Mouse (Mus musculus) hindbrain, embryonic 11.5 days (tissue): ENCODE measurements around the gene Ccr3. TPM values are rescaled to one million over a fixed set of nuclear protein-coding genes. Genes with fewer than 3 reads are reported as not detected.
"Not testable (repeated sequence)": the region's sequence is repeated elsewhere in the genome, so short reads cannot be mapped to it uniquely, and the experiment has no call there.

Experiments
- ATAC-seq: fragments of 200-750 bp; cut with Nextera tagmentation; 2 replicates; pipeline ENCODE4 v1.8.0; 2017; ENCODE audit warnings: mild to moderate bottlenecking, moderate TSS enrichment, moderate library complexity; ENCODE audit not compliant: low FRiP score
- DNase-seq: peaks from one replicate; pipeline ENCODE4 v3.0.0-alpha.2; 2015; ENCODE audit warnings: low spot score
- H3K27ac ChIP-seq: fragments of 300-500 bp; sonication (generic); 2 replicates; pipeline ENCODE4 v1.5.1; 2014; ENCODE audit warnings: mild to moderate bottlenecking, low read depth, low read length
- H3K27me3 ChIP-seq: fragments of 300-500 bp; sonication (generic); 2 replicates; pipeline ENCODE4 v1.6.1; 2014; ENCODE audit warnings: mild to moderate bottlenecking, low read length, moderate library complexity, mixed read lengths; ENCODE audit not compliant: control insufficient read depth, insufficient read depth
- H3K36me3 ChIP-seq: fragments of 300-500 bp; sonication (generic); 2 replicates; pipeline ENCODE4 v1.6.1; 2014; ENCODE audit warnings: mild to moderate bottlenecking, low read length, moderate library complexity, mixed read lengths; ENCODE audit not compliant: control insufficient read depth, insufficient read depth
- H3K4me1 ChIP-seq: fragments of 300-500 bp; sonication (generic); replicated peaks from 2 replicates; pipeline ENCODE4 v1.6.1; 2014; ENCODE audit warnings: low read length, mixed read lengths; ENCODE audit not compliant: control insufficient read depth, insufficient read depth
- H3K4me2 ChIP-seq: fragments of 300-500 bp; sonication (generic); replicated peaks from 2 replicates; pipeline ENCODE4 v1.6.1; 2014; ENCODE audit warnings: mild to moderate bottlenecking, low read depth, low read length
- H3K4me3 ChIP-seq: fragments of 300-500 bp; sonication (generic); 2 replicates; pipeline ENCODE4 v1.5.1; 2014; ENCODE audit warnings: low read depth, low read length
- H3K9ac ChIP-seq: fragments of 300-500 bp; sonication (generic); 2 replicates; pipeline ENCODE4 v1.6.1; 2014; ENCODE audit warnings: low read depth, low read length
- H3K9me3 ChIP-seq: fragments of 300-500 bp; sonication (generic); 2 replicates; pipeline ENCODE4 v1.6.1; 2016; ENCODE audit warnings: low read length; ENCODE audit not compliant: control insufficient read depth
- WGBS: fragments of 180-500 bp; shearing (Covaris S2); extraction: QIAGEN DNeasy Blood & Tissue Kit; methylation state at CpG from one replicate; pipeline ENCODE4 v1.1.7; 2014; 5-methylcytosine and 5-hydroxymethylcytosine counted together
- polyA plus RNA-seq: library from polyadenylated mRNA; unstranded; fragments of >200 nt; fragmentation: Nextera tagmentation; extraction: Ambion mirVana; gene quantifications from 2 replicates; pipeline ENCODE4 v1.2.1, GENCODE M21; 2014

Ccr3 gene
- polyA plus RNA-seq, 1 experiment from 2014 or later: not detected

DNA sequence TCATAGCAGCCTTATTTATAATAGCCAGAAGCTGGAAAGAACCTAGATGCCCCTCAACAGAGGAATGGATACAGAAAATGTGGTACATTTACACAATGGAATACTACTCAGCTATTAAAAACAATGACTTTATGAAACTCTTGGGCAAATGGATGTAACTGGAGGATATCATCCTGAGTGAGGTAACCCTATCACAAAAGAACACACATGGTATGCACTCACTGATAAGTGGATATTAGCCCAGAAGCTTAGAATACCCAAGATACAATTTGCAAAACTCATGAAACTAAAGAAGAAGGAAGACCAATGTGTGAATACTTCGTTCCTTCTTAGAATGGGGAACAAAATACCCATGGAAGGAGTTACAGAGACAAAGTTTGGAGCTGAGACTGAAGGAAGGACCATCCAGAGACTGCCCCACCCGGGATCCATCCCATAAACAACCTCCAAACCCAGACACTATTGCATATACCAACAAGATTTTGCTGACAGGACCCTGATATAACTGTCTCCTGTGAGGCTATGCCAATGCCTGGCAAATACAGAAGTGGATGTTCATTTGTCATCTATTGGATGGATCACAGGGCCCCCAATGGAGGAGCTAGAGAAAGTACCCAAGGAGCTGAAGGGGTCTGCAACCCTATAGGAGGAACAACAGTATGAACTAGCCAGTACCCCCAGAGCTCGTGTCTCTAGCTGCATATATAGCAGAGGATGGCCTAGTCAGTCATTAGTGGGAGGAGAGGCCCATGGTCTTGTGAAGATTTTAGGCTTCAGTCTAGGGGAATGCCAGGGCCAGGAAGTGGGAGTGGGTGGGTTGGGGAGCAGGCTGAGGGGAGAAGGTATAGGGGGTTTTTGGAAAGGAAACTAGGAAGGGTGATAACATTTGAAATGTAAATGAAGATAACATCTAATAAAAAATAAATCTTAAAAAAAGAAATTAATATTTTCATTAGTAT lies 40.0 kb downstream of the Ccr3 start:
- not testable (repeated sequence) for H3K4me3 ChIP-seq, H3K9ac ChIP-seq, H3K4me2 ChIP-seq, H3K27me3 ChIP-seq, H3K27ac ChIP-seq, H3K36me3 ChIP-seq, H3K4me1 ChIP-seq, DNase-seq, ATAC-seq, H3K9me3 ChIP-seq
- WGBS: 66% methylated on average over 3 of the region's 3 CpGs

DNA sequence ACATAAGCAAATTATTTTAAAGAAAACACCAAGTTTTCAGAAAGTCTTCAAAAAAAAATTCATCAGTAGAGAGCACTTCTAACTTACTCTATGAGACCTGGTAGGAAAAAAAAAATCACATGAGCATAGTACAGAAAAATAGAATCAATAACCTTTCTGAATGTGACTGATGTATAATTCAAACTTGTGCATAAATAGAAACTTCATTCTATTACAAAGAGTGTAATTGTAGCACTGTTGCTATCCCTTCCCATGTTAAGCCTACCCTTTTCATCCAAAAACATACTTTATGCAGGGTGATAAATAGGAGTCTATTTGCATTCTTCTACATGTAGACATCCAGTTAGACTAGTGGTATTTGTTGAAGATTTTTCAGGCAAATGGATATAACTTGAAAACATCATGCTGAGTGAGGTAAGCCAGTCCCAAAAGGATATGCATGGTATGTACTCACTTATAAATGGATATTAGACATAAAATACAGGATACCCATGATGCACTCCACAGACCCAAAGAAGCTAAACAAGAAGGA lies 44.9 kb downstream of the Ccr3 start:
- DNase-seq (no peak), ATAC-seq (no peak)
- Histone ChIP-seq H3K4me3 (no peak overlapping the region), H3K4me2 (no peak overlapping the region), H3K27ac (no peak overlapping the region), H3K36me3 (no peaks in the 10 kb centered on the region), H3K9me3 (no peaks in the 10 kb centered on the region), H3K4me1 (no peaks in the 10 kb centered on the region), H3K9ac (no peak overlapping the region), H3K27me3 (no peaks in the 10 kb centered on the region)

DNA sequence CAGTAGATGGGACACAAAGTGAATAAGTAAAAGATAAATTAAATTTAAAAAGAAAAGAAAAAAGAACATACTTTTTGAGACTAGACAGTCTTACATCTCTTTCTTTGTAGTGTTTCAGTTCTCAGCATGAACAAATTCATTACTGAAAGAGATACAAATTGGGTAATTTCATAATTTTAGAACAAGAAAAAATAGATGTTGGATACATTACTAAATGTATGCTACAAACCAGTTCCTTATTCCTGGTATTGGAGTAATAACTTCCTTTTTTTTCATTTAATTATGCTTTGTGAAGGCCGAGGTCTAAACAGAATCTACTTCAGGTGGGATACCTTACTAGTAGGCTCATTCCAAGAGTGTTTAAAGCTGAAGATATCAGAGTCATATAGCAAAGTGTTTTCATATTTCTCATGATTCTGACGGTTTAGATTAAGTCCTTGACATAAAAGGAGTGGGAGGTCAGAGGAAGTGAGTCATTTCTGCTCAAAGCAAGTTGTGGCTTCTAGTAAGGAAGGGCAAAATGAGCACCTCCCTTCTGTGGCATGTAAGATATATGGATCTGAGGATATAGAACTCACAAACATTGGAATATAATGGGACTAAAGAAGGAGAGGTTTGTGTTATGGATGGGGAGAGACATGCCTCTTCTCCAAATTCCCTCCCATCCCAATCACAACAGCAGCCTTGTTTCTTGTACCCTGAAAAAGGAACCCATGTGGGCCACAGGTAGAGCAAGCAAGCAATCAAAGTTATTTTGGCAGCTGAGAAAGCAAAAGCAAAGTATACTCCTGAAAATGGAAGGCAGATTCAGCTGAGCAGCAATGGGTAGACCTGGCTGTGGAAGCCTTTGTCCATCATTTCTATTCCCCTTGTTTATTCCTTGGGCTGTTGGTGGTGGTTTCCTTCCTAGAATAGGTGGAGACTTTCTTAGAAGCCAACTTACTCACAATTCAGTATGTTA lies 46.6 kb downstream of the Ccr3 start:
- Histone ChIP-seq H3K4me1 (no peaks in the 10 kb centered on the region), H3K9me3 (no peaks in the 10 kb centered on the region), H3K9ac (no peak overlapping the region), H3K27ac (no peak overlapping the region), H3K4me2 (no peak overlapping the region), H3K27me3 (no peaks in the 10 kb centered on the region), H3K4me3 (no peak overlapping the region), H3K36me3 (no peaks in the 10 kb centered on the region)
- WGBS: 75% methylated on average over 2 of the region's 2 CpGs
- no peak for DNase-seq
- no peak for ATAC-seq

DNA sequence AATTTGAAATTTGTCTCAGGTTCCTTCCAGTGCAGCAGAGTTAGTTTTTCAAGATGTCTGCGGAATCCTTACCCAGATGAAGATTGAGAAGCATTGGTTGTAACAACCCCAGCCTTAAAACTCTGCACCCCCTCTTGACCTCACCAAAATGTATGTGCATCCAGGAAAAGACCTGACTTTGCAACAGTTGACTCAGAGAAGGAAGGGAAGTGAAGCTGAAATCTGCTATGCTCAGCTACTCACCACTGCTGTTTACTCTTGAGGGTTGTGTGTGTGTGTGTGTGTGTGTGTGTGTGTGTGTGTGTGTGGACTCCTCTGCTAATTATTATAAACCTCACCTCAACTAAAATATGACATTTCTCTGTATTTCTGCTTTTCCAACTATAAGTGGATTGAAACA lies 49.7 kb downstream of the Ccr3 start:
- no peaks in the 10 kb centered on the region for H3K27me3 ChIP-seq
- no peaks in the 10 kb centered on the region for H3K36me3 ChIP-seq
- H3K4me1 ChIP-seq: no peaks in the 10 kb centered on the region
- no peak overlapping the region for H3K27ac ChIP-seq
- ATAC-seq (no peak), DNase-seq (no peak)
- no peak overlapping the region for H3K9ac ChIP-seq
- no peak overlapping the region for H3K4me2 ChIP-seq
- H3K4me3 ChIP-seq: no peak overlapping the region
- H3K9me3 ChIP-seq: no peaks in the 10 kb centered on the region
- WGBS: 82% methylated on average over 1 of the region's 1 CpGs

DNA sequence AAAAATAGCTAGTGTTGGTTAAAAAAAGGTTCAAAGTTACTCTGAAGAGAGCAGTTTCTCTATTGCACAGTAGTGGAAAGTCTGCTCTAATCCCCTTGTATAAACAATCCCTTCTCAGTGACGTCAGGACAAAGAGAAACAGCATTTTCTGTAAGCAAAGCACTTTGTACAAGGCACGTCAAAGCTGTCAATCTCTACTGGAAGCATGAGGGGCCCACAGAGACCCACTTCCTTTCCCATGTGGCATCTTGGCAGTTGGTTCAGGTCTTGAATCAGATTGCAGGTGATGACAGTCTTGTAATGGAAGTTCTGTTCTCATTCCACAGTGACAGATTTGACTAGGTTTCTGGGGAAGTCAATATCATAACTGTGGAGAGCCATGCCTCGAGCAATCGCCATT lies 58.0 kb downstream of the Ccr3 start:
- H3K4me1 ChIP-seq: no peaks in the 10 kb centered on the region
- H3K27me3 ChIP-seq: no peaks in the 10 kb centered on the region
- no peak overlapping the region for H3K4me3 ChIP-seq
- no peak overlapping the region for H3K9ac ChIP-seq
- WGBS: 78% methylated on average over 4 of the region's 4 CpGs
- ATAC-seq (no peak), DNase-seq (no peak)
- H3K4me2 ChIP-seq: no peak overlapping the region
- no peak overlapping the region for H3K27ac ChIP-seq
- H3K9me3 ChIP-seq: no peaks in the 10 kb centered on the region
- H3K36me3 ChIP-seq: no peaks in the 10 kb centered on the region

DNA sequence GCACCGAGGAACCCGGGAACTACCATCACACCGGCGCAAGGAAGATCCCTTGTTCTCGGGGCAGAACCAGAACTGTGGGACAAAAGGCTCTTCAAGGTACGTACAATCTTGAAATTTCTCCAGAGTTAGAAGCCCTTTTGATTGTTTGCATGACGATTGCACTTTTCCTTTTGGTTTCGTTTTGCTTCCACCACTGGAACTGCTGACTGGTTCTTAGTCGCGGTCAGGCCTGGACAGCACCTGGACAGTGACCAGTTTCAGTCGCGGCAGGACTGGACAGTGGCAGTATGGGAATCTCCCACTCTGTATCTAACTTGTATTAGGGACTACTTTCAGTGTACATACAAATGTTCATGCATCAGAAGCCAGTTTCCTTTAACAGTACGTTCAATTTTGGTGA lies 58.7 kb downstream of the Ccr3 start:
- not testable (repeated sequence) for DNase-seq, H3K27ac ChIP-seq, H3K9me3 ChIP-seq, H3K36me3 ChIP-seq, H3K4me3 ChIP-seq, H3K9ac ChIP-seq, H3K4me1 ChIP-seq, H3K4me2 ChIP-seq, H3K27me3 ChIP-seq, ATAC-seq
- WGBS: 92% methylated on average over 12 of the region's 13 CpGs

Other genes starting within 250 kb of the Ccr3 start
- 0.48 TPM in 1 of 2 replicates, not detected in the other for gene Cxcr6, start 215.5 kb upstream of the Ccr3 start, polyA plus RNA-seq
- gene Fyco1, start 170.1 kb upstream of the Ccr3 start, polyA plus RNA-seq: 6.8 and 9.5 TPM in 2 replicates
- 0.04 and 0.06 TPM in 2 replicates for gene Xcr1, start 159.9 kb upstream of the Ccr3 start, polyA plus RNA-seq
- 0.70 and 1.3 TPM in 2 replicates for gene Ccr1, start 53.3 kb upstream of the Ccr3 start, polyA plus RNA-seq
- gene Ccr1l1, start 43.6 kb upstream of the Ccr3 start, polyA plus RNA-seq: not detected in 2 replicates
- gene Ccr2, start 80.0 kb downstream of the Ccr3 start, polyA plus RNA-seq: 0.47 and 0.66 TPM in 2 replicates
- 0.15 and 1.2 TPM in 2 replicates for gene Ccr5, start 99.6 kb downstream of the Ccr3 start, polyA plus RNA-seq